Mouse (Mus musculus) mesoderm, embryonic 11.5 days (tissue): ENCODE results near the gene Arhgef11.
A peak's percentile ranks its signal among the peaks of the same experiment; 100 is the strongest.

ENCODE experiments used
- DNase-seq: peaks from one replicate; pipeline ENCODE4 v3.0.0-alpha.2; 2012; ENCODE audit warnings: low read depth, low spot score

Gene Arhgef11

DNA sequence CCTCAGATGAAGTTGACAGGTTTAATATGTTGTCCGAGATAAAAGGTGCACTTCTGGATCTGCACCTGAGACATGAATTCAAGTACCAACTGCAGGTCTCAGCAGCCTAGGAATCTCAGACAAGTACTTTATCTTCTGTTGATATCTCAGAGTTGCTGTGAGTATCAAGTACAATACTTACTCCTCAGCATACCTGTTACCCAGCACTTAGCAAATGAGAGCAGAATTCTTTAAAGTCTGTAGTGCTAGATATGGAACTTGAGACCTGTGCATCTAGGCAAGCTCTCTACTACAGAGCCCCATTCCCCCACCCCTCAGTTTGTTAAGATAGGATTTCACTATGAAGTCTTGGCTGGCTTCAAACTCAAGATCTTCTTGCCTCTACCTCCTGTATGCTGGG lies 43.9 kb downstream of the Arhgef11 start:
- no peak for DNase-seq

DNA sequence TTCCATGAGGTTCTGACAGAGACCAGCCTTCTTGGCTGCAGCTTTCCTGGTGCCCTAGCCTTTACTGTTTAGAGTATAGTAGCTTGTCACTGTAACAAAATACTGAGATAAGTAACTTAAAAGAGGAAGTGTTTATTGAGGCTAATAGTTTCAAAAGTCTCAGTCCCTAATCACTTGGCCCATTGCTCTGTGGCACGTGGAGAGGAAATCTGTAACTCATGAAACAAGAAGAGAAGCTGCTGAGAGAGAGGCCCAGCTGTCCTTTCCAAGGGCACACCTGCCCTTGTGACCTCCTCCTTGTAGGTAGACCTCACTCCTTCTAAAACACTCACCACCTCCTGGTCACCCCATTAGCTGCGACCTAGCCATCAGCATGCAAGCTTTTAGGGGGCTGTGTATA lies 101.2 kb downstream of the Arhgef11 start:
- DNase-seq: no peak

DNA sequence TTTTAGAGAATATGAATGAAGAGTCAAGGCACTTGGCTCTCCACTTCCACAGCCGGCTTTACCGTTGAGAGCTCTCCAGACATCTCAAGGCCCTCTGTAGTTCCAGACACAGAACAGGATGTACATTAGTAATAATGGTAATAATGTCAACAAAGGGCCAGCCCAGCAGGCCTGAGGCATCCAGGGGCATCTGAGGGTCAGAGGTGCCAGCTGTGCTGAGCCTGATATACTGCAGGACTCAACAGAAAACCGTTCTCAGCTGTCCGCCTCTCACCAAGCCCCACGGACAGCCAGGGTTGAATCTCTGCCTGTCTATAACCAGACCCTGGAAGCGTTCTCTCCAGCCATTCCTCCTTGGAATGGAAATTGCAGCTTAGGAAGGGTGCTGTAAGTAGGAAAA lies 107.2 kb downstream of the Arhgef11 start:
- peak; percentile 18 for DNase-seq

DNA sequence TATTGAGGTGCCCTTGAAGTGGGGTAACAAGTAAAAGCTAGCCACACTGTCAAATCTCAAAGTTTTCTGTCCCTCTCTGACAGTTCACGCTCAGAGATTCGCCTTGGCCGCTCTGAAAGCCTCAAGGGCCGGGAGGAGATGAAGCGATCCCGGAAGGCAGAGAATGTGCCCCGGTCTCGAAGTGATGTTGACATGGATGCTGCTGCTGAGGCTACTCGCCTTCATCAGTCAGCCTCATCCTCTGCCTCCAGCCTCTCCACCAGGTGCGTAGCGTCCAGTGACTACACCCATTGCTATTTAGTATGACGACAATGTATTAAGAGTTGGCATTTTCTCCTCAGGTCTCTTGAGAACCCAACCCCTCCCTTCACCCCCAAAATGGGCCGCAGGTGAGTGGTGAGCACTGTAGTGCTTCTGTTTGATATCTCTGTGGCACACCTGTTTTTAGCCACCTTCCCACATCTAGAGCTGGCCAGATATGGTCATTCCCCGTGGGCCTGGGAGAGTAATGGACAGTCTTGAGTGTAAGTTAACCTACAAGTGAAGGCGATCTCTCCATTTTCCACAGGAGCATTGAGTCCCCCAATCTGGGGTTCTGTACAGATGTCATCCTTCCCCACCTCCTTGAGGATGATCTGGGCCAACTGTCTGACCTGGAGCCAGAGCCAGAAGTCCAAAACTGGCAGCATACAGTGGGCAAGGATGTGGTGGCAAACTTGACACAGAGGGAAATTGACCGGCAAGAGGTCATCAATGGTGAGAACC lies 108.2 kb downstream of the Arhgef11 start:
- DNase-seq: no peak

DNA sequence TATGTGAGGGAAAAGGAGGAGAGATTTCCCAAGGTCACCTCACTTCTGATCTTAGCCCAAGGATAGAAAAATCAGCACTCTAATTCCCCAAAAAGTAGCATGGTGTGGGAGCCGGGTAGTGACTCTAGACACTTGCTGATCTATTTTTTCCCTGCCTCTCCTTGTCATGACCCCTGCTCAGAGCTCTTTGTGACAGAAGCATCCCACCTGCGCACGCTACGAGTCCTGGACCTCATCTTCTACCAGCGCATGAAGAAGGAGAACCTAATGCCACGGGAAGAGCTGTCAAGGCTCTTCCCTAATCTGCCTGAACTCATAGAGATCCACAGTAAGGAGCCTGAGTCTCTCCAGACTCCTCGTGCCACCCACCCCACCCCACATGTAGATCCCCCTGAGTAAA lies 108.8 kb downstream of the Arhgef11 start:
- DNase-seq: no peak

DNA sequence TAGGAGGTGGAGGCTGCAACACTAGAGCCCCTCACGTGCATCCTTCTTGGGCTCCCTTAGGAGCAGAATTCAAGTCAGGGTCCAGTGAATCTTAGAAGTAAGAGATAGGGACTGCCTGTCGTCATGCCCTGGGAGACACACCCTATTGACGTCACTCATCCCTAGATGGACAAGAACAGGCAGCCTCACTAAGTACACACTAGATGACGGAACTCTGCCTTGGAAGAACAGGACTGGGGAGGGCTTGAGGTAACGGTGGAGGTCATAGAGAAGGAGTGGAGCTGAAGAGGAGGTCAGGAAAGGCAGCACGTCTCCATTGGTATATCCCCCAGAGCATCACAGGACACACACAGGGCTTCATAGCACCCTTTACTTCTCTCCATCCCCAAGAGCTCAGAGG lies 111.3 kb downstream of the Arhgef11 start:
- DNase-seq: no peak

DNA sequence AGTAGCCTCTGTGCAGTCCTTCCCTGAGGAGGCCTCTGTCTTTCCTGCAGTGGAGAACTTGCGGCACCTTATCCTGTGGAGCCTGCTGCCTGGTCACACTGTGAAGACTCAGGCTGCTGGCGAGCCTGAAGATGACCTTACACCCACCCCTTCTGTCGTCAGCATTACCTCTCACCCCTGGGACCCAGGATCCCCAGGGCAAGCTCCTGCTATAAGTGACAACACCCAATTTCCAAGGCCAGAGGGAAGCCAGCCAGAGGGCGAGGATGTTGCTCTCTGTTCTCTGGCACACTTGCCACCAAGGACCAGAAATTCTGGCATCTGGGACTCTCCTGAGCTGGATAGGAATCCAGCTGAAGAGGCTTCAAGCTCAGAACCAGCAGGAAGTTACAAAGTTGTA lies 115.7 kb downstream of the Arhgef11 start:
- no peak for DNase-seq

DNA sequence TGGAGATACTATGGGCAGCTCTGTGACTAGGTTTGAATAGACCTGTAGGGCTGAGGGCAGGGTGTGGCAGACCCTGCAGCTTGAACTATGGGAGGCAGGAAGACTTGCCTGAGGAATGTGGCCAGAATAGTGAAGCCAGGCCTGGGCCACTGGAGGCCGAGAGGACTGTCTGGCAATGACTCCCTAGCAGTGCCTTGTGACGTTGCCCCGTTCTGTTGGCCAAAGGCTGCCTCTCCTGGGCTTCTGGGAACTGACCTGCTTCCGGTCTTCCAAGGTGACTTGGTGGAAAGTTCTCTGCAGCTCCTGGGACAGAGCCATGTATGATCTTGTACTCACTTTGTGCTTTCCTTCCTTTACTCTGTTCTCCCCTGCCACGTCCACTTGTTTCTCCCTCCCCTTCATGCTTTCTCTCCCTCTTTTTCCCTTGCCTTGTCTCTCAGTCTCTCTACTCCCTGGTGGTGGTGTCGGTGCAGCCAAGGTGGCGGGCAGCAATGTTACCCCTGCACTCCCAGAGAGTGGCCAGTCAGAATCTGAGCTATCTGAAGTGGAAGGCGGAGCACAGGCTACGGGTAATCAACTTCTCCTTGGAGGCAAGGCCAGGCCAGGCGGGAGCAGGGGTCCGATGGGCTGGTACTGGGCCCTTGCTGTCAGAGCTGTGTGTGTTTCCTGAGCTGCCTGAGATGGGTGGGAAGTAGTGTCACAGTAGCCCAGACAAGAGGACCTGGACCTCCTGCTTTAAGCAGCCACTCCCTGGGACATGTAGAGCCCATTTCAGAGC lies 116.8 kb downstream of the Arhgef11 start:
- no peak for DNase-seq

DNA sequence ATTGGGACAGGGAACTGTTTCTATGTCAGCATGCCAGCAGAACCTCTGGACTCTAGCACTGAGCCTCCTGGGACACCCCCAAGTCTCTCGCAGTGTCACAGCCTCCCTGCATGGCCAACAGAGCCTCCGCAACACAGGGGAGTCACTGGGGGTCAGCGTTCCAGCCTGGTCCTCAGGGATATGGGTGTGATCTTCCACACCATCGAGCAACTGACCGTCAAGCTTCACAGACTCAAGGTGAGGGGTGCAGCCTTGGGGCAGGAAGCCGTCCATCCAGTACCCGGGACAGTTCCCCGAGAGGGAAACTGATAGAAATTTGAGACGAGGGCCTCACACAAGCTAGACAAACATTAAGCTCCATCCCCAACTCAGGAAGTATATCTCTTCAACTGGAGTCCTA lies 118.0 kb downstream of the Arhgef11 start:
- DNase-seq: no peak

DNA sequence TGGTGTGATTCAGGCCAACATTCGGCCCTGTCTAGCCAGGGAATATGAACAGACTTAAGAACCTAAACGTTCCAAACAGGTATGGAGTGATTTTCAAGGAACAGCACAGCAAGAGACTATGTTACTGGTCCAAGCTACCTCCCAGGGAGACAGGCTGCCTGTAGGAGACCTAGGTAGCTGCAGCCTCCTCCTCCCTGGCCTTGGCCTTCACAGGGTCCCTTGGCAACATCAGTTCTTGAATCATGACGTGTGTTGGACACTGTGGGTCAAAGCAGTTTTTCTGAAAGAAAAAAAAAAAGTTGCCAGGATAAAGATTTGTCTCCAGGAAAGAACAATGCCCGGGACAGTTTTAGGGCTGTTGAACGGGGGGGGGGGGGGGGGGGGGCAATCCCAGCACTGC lies 121.5 kb downstream of the Arhgef11 start:
- DNase-seq: no peak

DNA sequence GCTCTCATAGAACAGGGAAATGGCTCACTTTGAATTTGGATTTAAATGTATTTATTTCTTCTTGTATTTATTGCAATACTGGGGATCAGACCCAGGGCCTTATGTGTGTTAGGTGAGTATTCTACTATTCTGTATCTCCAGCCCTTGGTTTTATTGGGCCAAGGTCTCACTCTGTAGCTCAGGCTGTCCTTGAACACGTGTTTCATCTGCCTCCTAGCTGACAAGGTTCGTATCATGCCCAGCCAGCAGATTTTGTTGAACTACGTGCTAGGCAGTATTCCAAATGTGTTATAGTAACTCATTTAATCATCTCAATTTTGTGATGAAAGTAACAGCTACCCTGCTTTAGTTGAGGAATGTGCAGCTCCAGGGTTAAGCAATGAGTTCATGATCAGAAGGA lies 124.7 kb downstream of the Arhgef11 start:
- DNase-seq: no peak

DNA sequence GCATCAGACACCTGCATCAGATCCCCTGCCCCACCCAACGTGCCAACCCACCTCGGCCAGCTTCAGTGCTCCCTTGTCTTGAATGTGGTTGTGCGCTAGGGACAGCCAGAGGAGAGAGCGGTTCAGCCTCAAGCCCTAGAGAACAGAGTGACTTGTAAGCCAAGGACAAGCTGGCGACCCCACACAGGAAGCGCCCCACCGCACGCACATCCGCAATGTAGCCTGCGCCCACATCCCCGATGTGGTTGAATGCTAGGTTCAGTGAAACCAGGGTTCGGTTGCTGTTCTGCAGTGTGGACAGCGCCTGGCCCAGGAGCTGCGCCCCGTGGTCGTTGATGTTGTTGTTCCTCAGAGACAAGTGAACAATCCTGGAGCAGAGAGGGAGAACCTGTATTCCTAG lies 125.4 kb downstream of the Arhgef11 start:
- no peak for DNase-seq

DNA sequence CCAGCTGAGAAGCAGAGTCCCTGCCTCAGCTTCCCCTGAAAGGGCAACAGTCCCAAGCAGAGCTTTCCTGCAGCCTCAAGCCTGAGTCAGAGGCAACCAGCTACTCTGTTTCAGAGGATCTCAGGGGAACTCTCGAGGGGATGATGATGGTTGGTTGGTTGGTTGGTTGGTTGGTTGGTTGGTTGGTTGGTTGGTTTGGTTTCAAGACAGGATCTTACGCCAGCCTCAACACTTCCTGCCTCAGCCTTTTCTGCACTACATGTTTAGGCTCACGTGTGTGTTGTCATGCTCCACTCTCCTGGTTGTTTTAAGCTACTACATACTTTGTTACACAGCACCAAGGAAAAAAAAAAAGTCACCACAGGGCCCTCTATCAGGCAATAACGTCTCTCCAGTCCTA lies 126.6 kb downstream of the Arhgef11 start:
- DNase-seq: no peak

DNA sequence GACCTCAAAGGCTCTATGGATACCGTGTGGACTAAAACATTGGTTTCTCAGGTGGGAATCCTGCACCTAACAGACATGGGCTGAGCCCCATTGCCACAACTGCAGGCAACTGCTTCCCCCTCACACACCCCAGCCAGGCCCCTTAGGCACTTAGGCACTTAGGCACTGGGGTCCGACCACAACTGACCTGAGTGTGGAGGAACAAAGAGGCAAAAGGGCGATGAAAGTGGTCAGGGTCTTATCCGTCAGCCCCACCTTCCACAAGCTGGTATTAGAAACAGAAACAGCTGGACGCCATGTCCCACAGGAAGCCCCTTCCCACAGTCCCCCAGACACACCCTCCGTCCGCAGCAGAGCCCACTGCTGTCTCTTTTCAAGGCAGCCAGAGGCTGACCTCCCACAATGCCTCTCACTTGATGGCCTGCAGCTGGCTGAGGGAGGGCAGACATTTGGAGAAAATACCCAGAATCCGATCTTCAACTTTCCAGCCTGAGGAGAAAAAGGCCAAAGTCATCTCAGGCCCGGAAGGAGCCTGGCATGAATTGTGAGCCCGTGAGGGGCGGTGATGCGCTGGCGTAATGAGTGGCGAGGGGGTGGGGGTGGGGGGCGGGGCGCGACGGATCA lies 127.8 kb downstream of the Arhgef11 start:
- DNase-seq: peak; percentile 36

DNA sequence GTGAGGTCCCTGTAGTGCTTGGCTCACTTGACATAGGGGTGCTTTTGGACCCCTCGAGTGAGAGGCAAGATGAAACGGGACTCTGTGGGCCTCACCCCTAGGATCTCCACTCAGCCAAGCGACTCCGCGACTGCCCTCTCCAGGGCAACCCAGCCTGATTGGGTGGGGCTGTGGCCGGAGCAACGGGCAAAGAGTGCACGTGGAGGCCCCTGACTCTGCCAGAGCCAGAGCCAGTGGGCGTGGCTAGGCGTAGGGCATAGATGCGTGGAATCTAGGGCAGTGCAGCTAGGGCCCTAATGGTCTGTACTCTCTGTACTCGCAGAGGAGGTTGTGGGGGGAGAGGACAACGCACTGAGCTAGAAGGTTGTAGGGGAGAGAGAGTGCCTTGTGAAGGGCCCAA lies 131.1 kb downstream of the Arhgef11 start, which contains the start of gene Lrrc71:
Gene Lrrc71, minus strand, starts transcription at position 195 of the 400 bp plus-strand sequence.
- DNase-seq: no peak

DNA sequence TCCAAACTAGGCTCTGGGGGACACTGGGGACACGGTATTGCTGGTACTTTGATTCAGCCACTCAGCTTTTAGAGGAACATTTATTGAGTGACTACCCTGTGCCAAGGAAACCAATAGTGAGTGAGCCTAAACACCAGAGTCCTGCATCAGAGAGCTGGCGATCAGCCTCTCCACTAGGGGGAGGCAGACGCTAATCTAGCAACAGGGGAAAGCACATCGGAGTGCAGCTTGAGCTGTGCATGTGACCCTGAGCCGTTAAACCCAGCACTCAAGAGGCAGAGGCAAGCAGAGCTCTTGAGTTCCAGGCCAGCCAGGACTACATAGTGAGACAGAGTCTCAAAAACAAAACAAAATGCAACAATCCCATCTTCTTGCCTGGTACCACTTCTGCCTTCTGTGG lies 131.7 kb downstream of the Arhgef11 start:
- peak; percentile 40 for DNase-seq

DNA sequence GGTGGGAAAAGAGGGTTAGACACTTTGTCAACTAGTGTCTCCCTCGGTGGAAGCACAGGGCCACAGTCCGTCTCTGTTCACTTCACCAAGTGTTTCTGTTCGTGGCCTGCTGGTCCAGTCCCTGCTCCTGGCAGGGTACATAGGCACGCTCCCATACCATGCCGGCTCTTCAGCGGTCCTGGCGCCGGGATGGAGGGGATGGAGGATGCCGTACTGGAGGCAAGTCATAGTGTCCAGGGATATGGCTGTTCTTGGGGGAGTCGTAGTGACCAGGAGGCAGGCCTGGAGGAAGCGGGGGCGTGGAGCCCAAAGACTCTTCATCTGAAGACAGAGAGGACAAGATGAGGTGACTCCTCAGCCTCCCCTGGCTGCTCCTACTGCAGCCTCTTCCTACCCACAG lies 132.6 kb downstream of the Arhgef11 start:
- DNase-seq: no peak

DNA sequence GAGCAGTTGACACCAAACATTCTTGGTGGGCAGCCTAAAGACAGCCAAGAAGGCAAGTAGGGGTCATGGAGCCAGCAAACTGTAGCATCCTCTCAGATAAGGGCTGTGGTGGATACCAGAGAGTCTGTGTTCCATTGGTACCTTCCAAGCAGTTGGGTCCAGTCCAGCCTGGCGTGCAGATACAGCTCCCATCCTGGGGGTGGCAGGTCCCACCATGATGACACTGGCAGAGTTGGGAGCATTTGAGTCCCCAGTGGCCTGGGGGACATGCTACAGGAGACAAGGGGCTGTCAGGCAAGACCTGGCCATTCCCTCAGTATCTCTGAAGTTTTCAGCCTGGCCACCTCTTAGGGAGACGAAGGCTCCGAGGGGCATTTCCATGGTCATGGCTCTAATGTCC lies 135.2 kb downstream of the Arhgef11 start:
- no peak for DNase-seq

DNA sequence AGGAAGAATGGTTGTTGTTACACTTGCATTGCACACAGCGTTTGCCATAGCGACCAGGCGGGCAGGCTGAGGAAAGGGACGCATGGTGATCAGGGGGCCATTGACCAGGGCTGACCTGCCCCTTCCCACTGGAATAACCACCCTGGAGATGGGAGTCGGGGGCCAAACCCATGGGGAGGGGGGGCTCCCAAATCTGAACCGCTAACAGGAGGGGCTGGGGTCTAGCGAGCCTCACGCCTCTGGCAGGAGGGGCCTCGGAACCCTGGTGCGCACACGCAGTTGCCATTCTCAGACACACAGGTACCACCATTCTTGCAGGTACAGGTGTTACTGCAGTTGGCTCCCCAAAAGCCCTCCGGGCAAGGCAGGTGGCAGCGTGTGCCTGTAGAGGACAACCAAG lies 136.5 kb downstream of the Arhgef11 start:
- no peak for DNase-seq

DNA sequence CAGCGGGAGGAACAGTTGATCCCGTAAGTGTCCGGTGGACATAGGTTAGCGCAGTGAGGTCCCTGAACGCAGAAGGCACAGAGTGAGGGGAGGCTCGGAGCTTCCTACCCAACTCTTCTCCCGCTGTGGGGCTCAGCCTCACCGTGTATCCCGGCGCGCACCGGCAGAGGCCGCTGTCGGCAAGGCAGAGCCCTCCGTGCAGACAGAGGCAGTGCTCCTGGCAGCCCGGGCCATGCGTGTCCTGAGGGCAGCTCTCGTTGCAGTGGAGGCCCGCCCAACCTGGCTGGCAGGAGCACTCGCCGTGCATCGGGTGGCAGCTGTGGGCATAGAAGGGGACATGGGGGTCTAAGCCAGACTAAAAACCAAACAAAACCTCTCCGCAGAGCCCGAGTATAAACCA lies 138.6 kb downstream of the Arhgef11 start:
- peak; percentile 81 for DNase-seq

DNA sequence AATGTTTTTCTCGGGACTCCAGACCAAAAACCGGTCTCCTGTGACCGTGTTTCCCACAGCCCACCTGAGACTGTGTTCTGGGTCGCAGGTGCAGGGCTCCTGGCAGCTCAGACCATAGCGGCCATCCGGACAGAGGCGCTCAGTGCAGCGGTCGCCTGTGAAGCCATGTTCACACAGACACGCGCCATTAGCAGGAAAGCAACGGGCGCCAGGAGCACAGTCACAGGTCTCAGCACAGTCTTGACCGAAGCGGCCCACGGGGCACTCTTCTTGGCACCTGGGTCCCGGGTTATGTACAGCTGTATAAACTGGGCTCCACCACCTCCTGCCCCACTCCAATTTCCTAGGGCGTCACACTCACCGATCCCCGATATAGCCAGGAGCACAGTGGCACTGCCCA lies 139.1 kb downstream of the Arhgef11 start:
- no peak for DNase-seq

DNA sequence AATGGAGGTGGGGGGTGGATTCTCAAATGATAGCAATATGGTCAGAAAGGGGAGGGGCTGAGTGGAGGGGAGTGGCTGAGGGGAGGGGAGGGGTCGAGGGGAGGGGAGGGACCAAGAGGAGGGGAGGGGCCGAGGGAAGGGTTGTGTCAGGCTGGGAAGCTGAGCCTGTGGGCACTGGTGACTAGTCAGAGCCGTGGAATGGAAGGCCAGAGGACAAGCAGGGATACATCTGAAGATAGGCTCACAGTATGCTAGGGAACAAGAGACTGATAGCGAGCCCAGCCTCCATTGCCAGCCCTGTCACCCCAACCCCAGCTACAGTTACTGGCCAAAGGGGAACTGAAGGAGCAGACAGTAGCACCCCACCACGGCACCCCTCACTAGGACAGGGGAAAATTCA lies 141.3 kb downstream of the Arhgef11 start:
- DNase-seq: no peak
